Mouse (Mus musculus) limb, embryonic 10.5 days (tissue): ENCODE measurements around the gene Pgpep1l. TPM values are rescaled to one million over a fixed set of nuclear protein-coding genes. Genes with fewer than 3 reads are reported as not detected.
"Not testable (repeated sequence)": the region's sequence is repeated elsewhere in the genome, so short reads cannot be mapped to it uniquely, and the experiment has no call there.

Source experiments
- DNase-seq: peaks from one replicate; pipeline ENCODE4 v3.0.0-alpha.2; 2017; ENCODE audit warnings: low spot score
- H3K27ac ChIP-seq: fragments of 300-500 bp; sonication (generic); 2 replicates; pipeline ENCODE4 v1.5.1; 2016; ENCODE audit warnings: mild to moderate bottlenecking
- H3K27me3 ChIP-seq: fragments of 300-500 bp; sonication (generic); 2 replicates; pipeline ENCODE4 v1.6.1; 2016; ENCODE audit warnings: low read depth, mild to moderate bottlenecking; ENCODE audit not compliant: poor library complexity, severe bottlenecking
- H3K36me3 ChIP-seq: fragments of 300-500 bp; sonication (generic); 2 replicates; pipeline ENCODE4 v1.6.1; 2016; ENCODE audit warnings: mild to moderate bottlenecking, moderate library complexity
- H3K4me1 ChIP-seq: fragments of 300-500 bp; sonication (generic); 2 replicates; pipeline ENCODE4 v1.6.1; 2016
- H3K4me3 ChIP-seq: fragments of 300-500 bp; sonication (generic); 2 replicates; pipeline ENCODE4 v1.5.1; 2016; ENCODE audit warnings: mild to moderate bottlenecking, moderate library complexity
- H3K9me3 ChIP-seq: fragments of 300-500 bp; sonication (generic); replicated peaks from 2 replicates; pipeline ENCODE4 v1.6.1; 2016; ENCODE audit warnings: mild to moderate bottlenecking
- WGBS: fragments of 180-500 bp; shearing (Covaris S2); methylation state at CpG from one replicate; pipeline ENCODE4 v1.1.7; 2016; 5-methylcytosine and 5-hydroxymethylcytosine counted together
- polyA plus RNA-seq: library from polyadenylated mRNA; unstranded; fragments of >200 nt; fragmentation: Nextera tagmentation; extraction: Ambion mirVana; gene quantifications from 2 replicates; pipeline ENCODE4 v1.2.1, GENCODE M21; 2016

The Pgpep1l gene
- polyA plus RNA-seq, 1 experiment from 2014 or later: not detected

DNA sequence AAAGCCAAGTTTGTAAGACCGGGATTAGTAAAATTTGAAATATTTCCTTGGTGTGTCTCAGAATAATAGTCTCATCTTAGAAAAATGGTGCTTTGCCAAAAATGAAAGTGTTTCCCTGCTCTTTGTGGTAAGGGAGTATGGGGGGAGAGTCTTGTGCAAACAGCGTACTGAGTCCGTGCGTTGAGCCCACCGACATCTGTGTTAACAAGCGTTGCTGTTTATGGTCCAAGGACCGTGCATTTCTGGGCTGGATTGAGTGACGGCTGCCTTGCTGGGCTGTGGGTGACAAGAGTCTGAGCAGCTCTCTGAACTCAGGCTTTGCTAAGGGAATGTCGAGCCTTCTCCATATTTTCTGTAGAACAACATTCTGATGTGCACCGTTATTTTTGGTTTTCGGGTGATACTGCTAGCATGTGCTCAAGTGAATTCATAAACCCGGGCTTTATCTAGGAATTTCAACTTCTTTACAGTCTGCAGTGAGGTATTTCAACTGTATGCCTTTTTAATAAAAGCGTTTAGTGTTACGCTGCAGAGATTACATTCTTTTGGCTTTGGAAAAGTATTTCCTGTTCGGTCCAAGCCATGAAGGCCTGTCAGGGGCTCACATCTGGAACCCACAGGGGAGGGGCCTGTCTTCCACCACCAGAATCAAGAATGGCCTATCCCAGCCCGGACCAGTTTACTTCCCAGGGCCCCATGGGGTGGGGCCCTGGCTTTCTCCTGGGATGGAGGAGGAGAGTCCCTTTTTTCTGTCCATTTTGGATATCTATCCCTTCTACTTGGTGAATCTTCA, 30.2 kb upstream of the Pgpep1l start:
- no peaks in the 10 kb centered on the region for H3K27me3 ChIP-seq
- peak overlapping the region; percentile 27; the same call in 1 of the 2 replicates for H3K27ac ChIP-seq
- no peak overlapping the region for H3K4me3 ChIP-seq
- 78% methylated on average over 16 of the region's 16 CpGs for WGBS
- DNase-seq: no peak
- peaks cover 20% of the 10 kb centered on the region for H3K4me1 ChIP-seq
- no peaks in the 10 kb centered on the region for H3K36me3 ChIP-seq
- H3K9me3 ChIP-seq: no peaks in the 10 kb centered on the region

- WGBS: 3% methylated on average over 1 of the region's 1 CpGs
- Histone ChIP-seq H3K4me3 (no peak overlapping the region), H3K27me3 (no peaks in the 10 kb centered on the region), H3K9me3 (no peaks in the 10 kb centered on the region), H3K4me1 (peaks cover 22% of the 10 kb centered on the region), H3K27ac (no peak overlapping the region; the same call in 1 of the 2 replicates), H3K36me3 (no peaks in the 10 kb centered on the region)
- DNase-seq: no peak
Observed at GRCm38 (mm10) chr7:68291603-68292002, 27.6 kb upstream of the Pgpep1l start.

GRCm38 (mm10) chr7:68289081-68289480, 25.0 kb upstream of the Pgpep1l start:
- H3K27me3 ChIP-seq: no peaks in the 10 kb centered on the region

GRCm38 (mm10) chr7:68288000-68288399, 24.0 kb upstream of the Pgpep1l start:
- not testable (repeated sequence) for H3K27me3 ChIP-seq, H3K4me3 ChIP-seq, H3K27ac ChIP-seq, H3K36me3 ChIP-seq, DNase-seq, H3K9me3 ChIP-seq
- H3K4me1 ChIP-seq: peaks cover 38% of the 10 kb centered on the region
- WGBS: 89% methylated on average over 4 of the region's 4 CpGs

More at GRCm38 (mm10) chr7:68289081-68289480, 25.0 kb upstream of the Pgpep1l start:
- no peak overlapping the region for H3K27ac ChIP-seq
- no peak overlapping the region for H3K4me3 ChIP-seq
- DNase-seq: no peak
- peaks cover 40% of the 10 kb centered on the region for H3K4me1 ChIP-seq
- no peaks in the 10 kb centered on the region for H3K9me3 ChIP-seq
- H3K36me3 ChIP-seq: no peaks in the 10 kb centered on the region
- WGBS: 94% methylated on average over 8 of the region's 8 CpGs

GRCm38 (mm10) chr7:68287582-68287981, 23.5 kb upstream of the Pgpep1l start:
- H3K4me3 ChIP-seq: no peak overlapping the region
- H3K27me3 ChIP-seq: no peaks in the 10 kb centered on the region
- no peaks in the 10 kb centered on the region for H3K9me3 ChIP-seq
- no peak overlapping the region for H3K27ac ChIP-seq
- no peaks in the 10 kb centered on the region for H3K36me3 ChIP-seq
- no peak for DNase-seq
- 89% methylated on average over 2 of the region's 2 CpGs for WGBS
- H3K4me1 ChIP-seq: peaks cover 36% of the 10 kb centered on the region

- no peaks in the 10 kb centered on the region for H3K36me3 ChIP-seq
- H3K4me3 ChIP-seq: no peak overlapping the region
- peak overlapping the region; percentile 14; the same call in 1 of the 2 replicates for H3K27ac ChIP-seq
- H3K9me3 ChIP-seq: no peaks in the 10 kb centered on the region
- H3K4me1 ChIP-seq: peaks cover 34% of the 10 kb centered on the region
- H3K27me3 ChIP-seq: no peaks in the 10 kb centered on the region
- DNase-seq: no peak
- 95% methylated on average over 24 of the region's 24 CpGs for WGBS
Observed at GRCm38 (mm10) chr7:68286526-68287481, 22.8 kb upstream of the Pgpep1l start.

GRCm38 (mm10) chr7:68285851-68286298, 21.8 kb upstream of the Pgpep1l start:
- no peaks in the 10 kb centered on the region for H3K36me3 ChIP-seq
- H3K27ac ChIP-seq: peak overlapping the region; percentile 58
- H3K4me1 ChIP-seq: peaks cover 30% of the 10 kb centered on the region
- H3K27me3 ChIP-seq: no peaks in the 10 kb centered on the region
- DNase-seq: no peak
- no peak overlapping the region for H3K4me3 ChIP-seq
- no peaks in the 10 kb centered on the region for H3K9me3 ChIP-seq
- 45% methylated on average over 8 of the region's 8 CpGs for WGBS

DNA sequence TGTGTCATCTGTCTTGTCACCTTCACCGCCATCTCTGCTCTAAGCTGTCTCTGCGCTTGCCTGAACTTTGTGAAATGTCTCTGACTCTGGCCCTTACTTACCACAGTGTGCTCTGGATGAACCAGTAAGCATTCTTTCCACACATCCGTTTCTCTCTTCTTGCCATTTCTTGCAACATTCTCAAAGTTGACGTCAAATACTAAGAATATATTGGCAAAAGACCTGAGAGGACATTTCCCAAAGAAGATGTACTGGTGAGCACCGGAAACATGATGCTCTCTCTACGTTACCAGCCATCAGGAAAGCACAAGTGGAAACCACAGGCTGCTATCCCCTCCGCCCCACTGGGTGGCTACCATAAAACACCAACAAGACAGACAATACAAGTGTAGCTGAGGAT, 19.7 kb upstream of the Pgpep1l start:
- H3K27me3 ChIP-seq: peaks cover 2% of the 10 kb centered on the region; the same call in 1 of the 2 replicates
- no peaks in the 10 kb centered on the region for H3K36me3 ChIP-seq

GRCm38 (mm10) chr7:68283133-68283520, 19.1 kb upstream of the Pgpep1l start:
- not testable (repeated sequence) for H3K27me3 ChIP-seq, DNase-seq, H3K9me3 ChIP-seq, H3K36me3 ChIP-seq, H3K27ac ChIP-seq, H3K4me3 ChIP-seq
- WGBS: 86% methylated on average over 4 of the region's 4 CpGs
- H3K4me1 ChIP-seq: peaks cover 35% of the 10 kb centered on the region

More for the DNA sequence above, 19.7 kb upstream of the Pgpep1l start:
- Histone ChIP-seq H3K27ac (no peak overlapping the region), H3K9me3 (no peaks in the 10 kb centered on the region), H3K4me1 (peaks cover 30% of the 10 kb centered on the region), H3K4me3 (no peak overlapping the region)
- no peak for DNase-seq
- 87% methylated on average over 7 of the region's 7 CpGs for WGBS

DNA sequence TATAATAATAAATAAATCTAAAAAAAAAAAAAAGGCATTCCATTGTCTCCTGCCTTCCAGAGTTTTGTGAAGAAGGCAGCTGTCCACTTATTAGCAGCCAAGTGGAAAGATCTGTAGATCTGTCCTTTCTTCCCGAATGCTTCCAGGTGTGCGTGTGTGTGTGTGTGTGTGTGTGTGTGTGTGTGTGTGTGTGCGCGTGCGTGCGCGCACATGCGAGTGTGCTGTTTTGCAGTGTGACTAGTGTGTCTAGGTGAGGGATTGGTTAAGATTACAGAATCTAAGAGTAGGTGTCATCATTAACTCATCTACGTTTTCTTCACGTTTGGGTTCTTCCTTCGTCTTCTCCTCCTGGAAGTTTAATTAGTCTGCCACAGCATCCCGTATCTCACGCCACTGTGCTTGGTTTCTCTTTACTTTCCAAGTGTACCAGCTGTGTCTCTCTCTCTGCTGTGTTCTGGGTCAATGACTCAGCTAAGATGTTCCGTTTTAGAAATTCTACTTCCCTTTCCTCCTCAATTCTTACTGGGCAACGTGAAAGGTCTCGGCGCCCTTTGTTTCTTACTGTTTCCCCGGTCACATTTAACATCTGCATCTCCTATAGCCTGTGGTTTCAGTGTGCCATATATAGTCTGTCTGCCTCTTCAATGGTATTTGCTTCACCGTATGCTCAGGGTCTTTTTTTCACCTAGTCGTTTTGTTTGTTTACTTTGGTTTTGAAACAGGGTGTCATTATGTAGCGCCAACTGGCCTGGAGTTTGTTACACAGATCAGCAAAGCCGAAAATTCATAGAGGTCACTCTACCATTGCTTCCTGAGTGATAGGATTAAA, 18.5 kb upstream of the Pgpep1l start:
- DNase-seq: no peak
- Histone ChIP-seq H3K4me3 (no peak overlapping the region), H3K4me1 (peaks cover 41% of the 10 kb centered on the region), H3K27me3 (peaks cover 8% of the 10 kb centered on the region; the same call in 1 of the 2 replicates), H3K27ac (no peak overlapping the region), H3K36me3 (no peaks in the 10 kb centered on the region), H3K9me3 (no peaks in the 10 kb centered on the region)
- 88% methylated on average over 22 of the region's 22 CpGs for WGBS

DNA sequence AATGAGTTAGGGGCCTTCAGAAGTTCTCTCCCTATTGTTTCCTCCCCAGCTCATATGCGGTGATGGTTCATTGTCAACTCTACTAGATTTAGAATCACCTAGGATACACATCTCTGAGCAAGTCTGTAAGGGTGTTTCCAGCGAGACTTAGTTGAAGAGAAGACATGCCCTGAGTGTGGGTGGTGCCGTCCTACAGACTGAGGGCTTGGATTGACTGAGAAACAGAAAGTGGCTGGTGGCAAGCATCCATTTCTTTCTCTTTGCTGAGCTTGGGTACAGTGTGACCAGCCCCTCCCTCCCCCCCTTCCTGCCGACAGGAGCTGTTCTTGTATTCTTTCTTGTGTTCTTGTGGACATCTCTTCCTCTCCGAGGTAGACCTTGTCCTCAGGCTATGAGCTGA, 17.3 kb upstream of the Pgpep1l start:
- 90% methylated on average over 5 of the region's 5 CpGs for WGBS
- no peak overlapping the region for H3K4me3 ChIP-seq
- no peak for DNase-seq
- no peaks in the 10 kb centered on the region for H3K36me3 ChIP-seq
- no peaks in the 10 kb centered on the region for H3K9me3 ChIP-seq
- no peak overlapping the region for H3K27ac ChIP-seq
- H3K4me1 ChIP-seq: peaks cover 48% of the 10 kb centered on the region
- H3K27me3 ChIP-seq: peaks cover 12% of the 10 kb centered on the region; the same call in 1 of the 2 replicates

DNA sequence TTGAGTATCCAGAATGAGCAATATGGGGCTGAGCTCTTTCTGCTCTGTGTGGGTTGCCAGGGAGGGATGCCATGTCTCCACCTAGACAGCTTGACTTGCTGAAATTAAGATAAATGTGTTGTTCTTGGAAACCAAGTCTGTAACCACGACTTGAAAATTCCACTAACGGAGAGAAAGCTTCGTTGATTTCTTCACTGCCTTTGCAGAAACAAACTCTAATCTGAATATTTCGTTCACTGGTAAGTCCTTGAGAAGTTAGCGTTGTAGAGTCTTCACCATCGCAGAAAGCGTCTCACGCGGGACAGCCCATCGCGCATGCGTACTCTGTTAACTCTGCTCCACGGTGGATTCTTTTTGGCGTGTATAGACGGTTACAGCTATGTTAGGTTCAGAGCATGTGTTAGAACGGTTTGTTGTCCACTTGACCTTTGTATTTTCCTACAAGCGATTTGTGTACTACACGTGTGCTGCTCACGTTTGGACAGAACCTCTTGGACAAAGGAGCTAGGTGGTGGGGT, 16.4 kb upstream of the Pgpep1l start:
- no peak overlapping the region for H3K4me3 ChIP-seq
- no peaks in the 10 kb centered on the region for H3K36me3 ChIP-seq
- no peak overlapping the region for H3K27ac ChIP-seq
- peaks cover 17% of the 10 kb centered on the region; the same call in 1 of the 2 replicates for H3K27me3 ChIP-seq
- no peak for DNase-seq
- no peaks in the 10 kb centered on the region for H3K9me3 ChIP-seq
- 93% methylated on average over 19 of the region's 19 CpGs for WGBS
- H3K4me1 ChIP-seq: peaks cover 46% of the 10 kb centered on the region
